Comparison of ENCODE assay signal across 11 mouse cellular contexts in genomic region chr15:6432411-6432810, GRCm38 (mm10). TPM values are rescaled to one million over a fixed set of nuclear protein-coding genes. Genes with fewer than 3 reads are reported as not detected.
A peak's percentile ranks its signal among the peaks of the same experiment; 100 is the strongest.
DNase-seq lines count a peak whose midpoint lies in the region; ATAC-seq lines count a peak whose summit lies in the region.
"Had no signal": no experiment of that assay in that cellular context is flagged by ENCODE, and none has a peak within 500 bp of the region (broad histone marks: within the 10 kb centered on the region; RNA-seq: fewer than 3 reads in every experiment).

No protein-coding gene starts in this region.

- no peak overlapping the region for H3K4me3 ChIP-seq in lung, embryonic 16.5 days (ENCODE audit: low read length)
- no peak overlapping the region for H3K4me3 ChIP-seq in midbrain, embryonic 15.5 days

- DNase-seq in frontal cortex, postnatal 10 days (ENCODE audit: low spot score in 2 of 2), result peak; percentile 9 to 30
- DNase-seq in frontal cortex, postnatal 14 days (ENCODE audit: low spot score in 2 of 2), result no peak
- no peak for DNase-seq in lung, adult 18-20 months
- DNase-seq in heart, postnatal 14 days, result peak; percentile 39 to 61
- no peak for DNase-seq in retina, embryonic 14.5 days (ENCODE audit: low spot score)
- no peak for DNase-seq in embryo, embryonic 11 days

- no peaks in the 10 kb centered on the region for H3K27me3 ChIP-seq in lung, embryonic 16.5 days (ENCODE audit: control insufficient read depth, insufficient read depth, low read depth, low read length)
- H3K27me3 ChIP-seq in midbrain, embryonic 15.5 days (replicated peaks), result no peaks in the 10 kb centered on the region

- intact Hi-C loops in heart, postnatal 14 days (cut with DNase I), result loop anchor here (5.0 kb wide), 1 partner anchor 45 kb away; no protein-coding TSS in a partner anchor

- H3K4me1 ChIP-seq in lung, embryonic 16.5 days (replicated peaks; ENCODE audit: control insufficient read depth, insufficient read depth, low read length), result peaks cover 5% of the 10 kb centered on the region
- no peaks in the 10 kb centered on the region for H3K4me1 ChIP-seq in midbrain, embryonic 15.5 days

- 47% methylated on average over 7 of the region's 7 CpGs for WGBS in lung, embryonic 16.5 days
- 85% methylated on average over 7 of the region's 7 CpGs for WGBS in midbrain, embryonic 15.5 days

- no peak overlapping the region for H3K9ac ChIP-seq in lung, embryonic 16.5 days (ENCODE audit: low read length)
- no peak overlapping the region for H3K9ac ChIP-seq in midbrain, embryonic 15.5 days
- H3K9ac ChIP-seq: liver, embryonic 14.5 days had no signal

- peaks cover 11% of the 10 kb centered on the region for H3K36me3 ChIP-seq in lung, embryonic 16.5 days (ENCODE audit: control insufficient read depth, insufficient read depth, low read length)
- no peaks in the 10 kb centered on the region for H3K36me3 ChIP-seq in midbrain, embryonic 15.5 days (replicated peaks)

- no peak overlapping the region for H3K4me2 ChIP-seq in lung, embryonic 16.5 days (ENCODE audit: low read depth, low read length)
- H3K4me2 ChIP-seq in midbrain, embryonic 15.5 days, result no peak overlapping the region

- peak overlapping the region; percentile 75 for H3K27ac ChIP-seq in lung, embryonic 16.5 days (ENCODE audit: low read length)
- H3K27ac ChIP-seq in midbrain, embryonic 15.5 days, result 0 out of 2 replicates have a peak overlapping the region, but pooled peaks have one; percentile 5
- H3K27ac ChIP-seq: liver, embryonic 14.5 days had no signal

- peak; percentile 95 for ATAC-seq in lung, embryonic 16.5 days (ENCODE audit: low read depth)
- ATAC-seq in midbrain, embryonic 15.5 days (replicated peaks), result peak; percentile 84
- ATAC-seq: CD4-positive, CD25-positive, alpha-beta regulatory T cell, adult 4 months had no signal

- H3K9me3 ChIP-seq in lung, embryonic 16.5 days (ENCODE audit: control insufficient read depth, low read length), result no peaks in the 10 kb centered on the region
- no peaks in the 10 kb centered on the region for H3K9me3 ChIP-seq in midbrain, embryonic 15.5 days

RNA-seq across cellular contexts. Expression of gene C9, which starts 12.7 kb away (rescaled TPM):
- 0.20 TPM in 1 of 2 replicates, not detected in the other for polyA plus RNA-seq in lung, embryonic 16.5 days (2015; fragmentation: Nextera tagmentation; extraction: Ambion mirVana)
- total RNA-seq in heart, postnatal 14 days (2021), result not detected
- polyA plus RNA-seq in midbrain, embryonic 15.5 days (2015; fragmentation: Nextera tagmentation; extraction: Ambion mirVana), result not detected in 2 replicates
- total RNA-seq: heart, postnatal 36 days had no signal
- polyA plus RNA-seq: CD4-positive, CD25-positive, alpha-beta regulatory T cell, adult 4 months had no signal

Comparison
In these comparisons a context has a peak if more than half of its experiments do, and no peak if none do; other contexts are left out.
1. DNase-seq: peak in frontal cortex, postnatal 10 days (2 of 2) and heart, postnatal 14 days (2 of 2); none in frontal cortex, postnatal 14 days (0 of 2), lung, adult 18-20 months (0 of 2), retina, embryonic 14.5 days (single experiment) and embryo, embryonic 11 days (single experiment).